ENCODE assay signal across 9 mouse cellular contexts in the genomic region with DNA sequence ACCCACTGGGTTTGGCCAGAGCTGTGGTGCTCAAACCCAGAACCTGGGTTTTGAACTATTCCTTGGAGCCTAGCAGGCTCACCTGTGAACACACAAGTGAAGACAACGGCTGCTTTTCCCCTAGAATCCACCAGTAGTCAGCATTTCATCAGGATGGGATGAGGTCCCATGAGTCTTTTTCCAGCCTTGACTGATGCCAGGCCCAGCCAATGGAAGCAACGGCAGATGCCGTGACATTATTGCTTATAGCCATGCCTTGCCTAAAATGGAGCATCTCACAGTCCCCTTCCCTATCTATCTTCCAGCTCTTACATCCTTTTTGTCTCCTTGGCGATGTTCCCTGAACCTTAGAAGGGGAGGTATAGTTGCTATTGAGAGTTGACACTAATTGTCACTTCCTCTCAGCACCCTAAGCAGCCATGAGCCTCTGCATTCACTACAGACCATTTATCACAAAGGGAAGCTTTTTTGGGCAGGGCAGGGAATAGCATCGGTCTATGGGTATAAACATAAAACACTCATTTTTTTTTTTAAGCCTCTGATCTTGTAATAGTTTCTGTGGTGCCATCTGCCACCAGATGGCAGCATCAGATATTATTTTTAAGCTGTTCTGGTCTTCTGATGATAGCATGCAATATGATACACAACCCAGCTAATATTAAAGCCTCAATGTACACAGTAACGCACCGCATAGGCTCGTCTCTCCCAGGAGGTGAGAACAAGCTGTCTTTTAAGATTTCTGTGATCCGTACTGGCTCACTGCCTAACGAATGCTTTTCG. TPM values are rescaled to one million over a fixed set of nuclear protein-coding genes. Genes with fewer than 3 reads are reported as not detected.
A peak's percentile ranks its signal among the peaks of the same experiment; 100 is the strongest.
DNase-seq lines count a peak whose midpoint lies in the region; ATAC-seq lines count a peak whose summit lies in the region.
"Had no signal": no experiment of that assay in that cellular context is flagged by ENCODE, and none has a peak within 500 bp of the region (broad histone marks: within the 10 kb centered on the region; RNA-seq: fewer than 3 reads in every experiment).

No protein-coding gene starts in this region.

- no peaks in the 10 kb centered on the region for H3K36me3 ChIP-seq in midbrain, embryonic 11.5 days (ENCODE audit: control insufficient read depth, insufficient read depth, low read length)
- H3K36me3 ChIP-seq: midbrain, embryonic 12.5 days had no signal

- WGBS in midbrain, embryonic 11.5 days: 72% methylated on average over 11 of the region's 11 CpGs

- H3K4me1 ChIP-seq in midbrain, embryonic 11.5 days (ENCODE audit: control insufficient read depth, insufficient read depth, low read length): no peaks in the 10 kb centered on the region
- H3K4me1 ChIP-seq: midbrain, embryonic 12.5 days had no signal

- ATAC-seq in cerebellum, adult (ENCODE audit: insufficient number of reproducible peaks, low FRiP score, low TSS enrichment): 0 out of 2 replicates have a peak, but pooled peaks have one; percentile 42
- ATAC-seq in midbrain, embryonic 11.5 days (ENCODE audit: low FRiP score): no peak

- H3K4me3 ChIP-seq in midbrain, embryonic 11.5 days (ENCODE audit: low read depth, low read length): no peak overlapping the region
- H3K4me3 ChIP-seq: midbrain, embryonic 12.5 days had no signal

- H3K9ac ChIP-seq in midbrain, embryonic 11.5 days (ENCODE audit: low read length): no peak overlapping the region
- H3K9ac ChIP-seq: midbrain, embryonic 12.5 days had no signal

- no peak for DNase-seq in cerebellum, adult 11 months
- peak; percentile 38 for DNase-seq in 3134 (ENCODE audit: extremely low read depth, insufficient read length, low spot score)
- peak; percentile 1 for DNase-seq in c-Kit-positive CD71-positive TER-119-positive erythroid progenitor cells, embryonic 14.5 days (ENCODE audit: low spot score)
- peak; percentile 31 to 65 for DNase-seq in frontal cortex, postnatal 36 days (ENCODE audit: low spot score in 2 of 2)
- peak; percentile 50 to 61 for DNase-seq in kidney, postnatal 4 days
- DNase-seq in midbrain, embryonic 11.5 days (ENCODE audit: low spot score, missing footprints): peak; percentile 86
- DNase-seq in T-cell, adult 2 months (ENCODE audit: low spot score): no peak

- no peak overlapping the region for H3K27ac ChIP-seq in midbrain, embryonic 11.5 days (ENCODE audit: low read depth, low read length)
- H3K27ac ChIP-seq: midbrain, embryonic 12.5 days had no signal

- H3K9me3 ChIP-seq in midbrain, embryonic 11.5 days (ENCODE audit: control insufficient read depth, low read length): no peaks in the 10 kb centered on the region
- H3K9me3 ChIP-seq: midbrain, embryonic 12.5 days had no signal

- H3K27me3 ChIP-seq in midbrain, embryonic 11.5 days (ENCODE audit: control insufficient read depth, insufficient read depth, low read length): no peaks in the 10 kb centered on the region
- H3K27me3 ChIP-seq: midbrain, embryonic 12.5 days had no signal

- no peak overlapping the region for H3K4me2 ChIP-seq in midbrain, embryonic 11.5 days
- H3K4me2 ChIP-seq: midbrain, embryonic 12.5 days had no signal

RNA-seq across cellular contexts. Expression of a gene that starts 12.1 kb away (rescaled TPM):
- polyA plus RNA-seq in midbrain, embryonic 11.5 days (2014; fragmentation: Nextera tagmentation; extraction: Ambion mirVana): not detected in 2 replicates
- polyA plus RNA-seq: midbrain, embryonic 12.5 days had no signal

RNA-seq across cellular contexts. Expression of a gene that starts 59.1 kb away (rescaled TPM):
- 9.3 and 10.6 TPM in 2 replicates for polyA plus RNA-seq in midbrain, embryonic 11.5 days (2014; fragmentation: Nextera tagmentation; extraction: Ambion mirVana)

Comparison
In these comparisons a context has a peak if more than half of its experiments do, and no peak if none do; other contexts are left out.
1. DNase-seq: peak in 3134 (single experiment), c-Kit-positive CD71-positive TER-119-positive erythroid progenitor cells, embryonic 14.5 days (single experiment), frontal cortex, postnatal 36 days (2 of 2), kidney, postnatal 4 days (2 of 2) and midbrain, embryonic 11.5 days (single experiment); none in cerebellum, adult 11 months (single experiment) and T-cell, adult 2 months (single experiment).